Mouse (Mus musculus) liver, embryonic 14.5 days (tissue): ENCODE data around the gene Calm4.

ENCODE experiments used
- CTCF ChIP-seq: IDR thresholded peaks from 2 replicates; pipeline ENCODE4 v1.5.1; 2016; ENCODE audit warnings: antibody characterized with exemption, low read depth, control low read depth
- EP300 ChIP-seq: IDR thresholded peaks from 2 replicates; pipeline ENCODE4 v1.6.1; 2016; ENCODE audit warnings: antibody characterized with exemption, low read depth

- TF ChIP-seq EP300 = no peak
- no peak for TF ChIP-seq CTCF
These were observed 48.0 kb upstream of the Calm4 start for GRCm38 (mm10) chr13:3789531-3789930.
